Mouse (Mus musculus) small intestine, adult 2 months (tissue): Measurements from ENCODE around the gene Cmtr1. TPM values are rescaled to one million over a fixed set of nuclear protein-coding genes. Genes with fewer than 3 reads are reported as not detected.

Source experiments
- H3K27ac ChIP-seq: fragments of 200-500 bp; 2 replicates; pipeline ENCODE4 v1.5.1; 2012; ENCODE audit warnings: low read depth, low read length, control low read depth, inconsistent platforms; ENCODE audit not compliant: insufficient read depth
- H3K27me3 ChIP-seq: fragments of 200-500 bp; 2 replicates; pipeline ENCODE4 v1.6.1; 2012; ENCODE audit warnings: mild to moderate bottlenecking, moderate library complexity, low read length, inconsistent platforms; ENCODE audit not compliant: control insufficient read depth, insufficient read depth
- H3K36me3 ChIP-seq: fragments of 200-500 bp; 2 replicates; pipeline ENCODE4 v1.6.1; 2012; ENCODE audit warnings: mild to moderate bottlenecking, low read length, control low read depth, inconsistent platforms; ENCODE audit not compliant: control insufficient read depth, insufficient read depth
- H3K4me1 ChIP-seq: fragments of 200-500 bp; 2 replicates; pipeline ENCODE4 v1.6.1; 2012; ENCODE audit warnings: low read length, inconsistent platforms, mixed read lengths; ENCODE audit not compliant: control insufficient read depth, insufficient read depth, insufficient read length
- H3K4me3 ChIP-seq: fragments of 200-500 bp; 2 replicates; pipeline ENCODE4 v1.5.1; 2012; ENCODE audit warnings: low read depth, mild to moderate bottlenecking, control low read depth, inconsistent platforms, low read length, moderate library complexity
- CTCF ChIP-seq: fragments of 200-500 bp; IDR thresholded peaks from 2 replicates; pipeline ENCODE4 v1.5.1; 2012; ENCODE audit warnings: low read depth, mild to moderate bottlenecking, control low read depth, inconsistent platforms, low read length, moderate library complexity, mixed read lengths; ENCODE audit not compliant: insufficient replicate concordance, insufficient read length; ENCODE audit errors: extremely low read depth
- POLR2A ChIP-seq: fragments of 200-500 bp; IDR thresholded peaks from 2 replicates; pipeline ENCODE4 v1.6.1; 2012; ENCODE audit warnings: low read depth, mild to moderate bottlenecking, control low read depth, inconsistent platforms, low read length, moderate library complexity
- WGBS: fragments of 180-500 bp; shearing (Covaris S2); methylation state at CpG from one replicate; pipeline ENCODE4 v1.1.7; 2018; 5-methylcytosine and 5-hydroxymethylcytosine counted together
- polyA plus RNA-seq: library from polyadenylated mRNA; depleted of rRNA; stranded (reverse); fragments of >200 nt; gene quantifications from 2 replicates; pipeline ENCODE4 v1.2.3, GENCODE M21; 2012

Gene Cmtr1
- polyA plus RNA-seq, 1 experiment = 11.7 TPM

GRCm38 (mm10) chr17:29716732-29717445, 56.5 kb downstream of the Cmtr1 start, which contains the start of gene Ccdc167:
TSS of gene Ccdc167 (minus strand) at chr17:29717044.
- H3K4me1 ChIP-seq = peaks cover 7% of the 10 kb centered on the region; the same call in 1 of the 2 replicates
- WGBS = 5% methylated on average over 41 of the region's 41 CpGs
- no peaks in the 10 kb centered on the region for H3K36me3 ChIP-seq
- TF ChIP-seq CTCF = no peak
- TF ChIP-seq POLR2A = peak; percentile 58; the same call in 1 of the 2 replicates
- H3K27me3 ChIP-seq = no peaks in the 10 kb centered on the region
- peak within 1 kb of the TSS; percentile 91 for H3K4me3 ChIP-seq
- H3K27ac ChIP-seq = no peak within 1 kb of the TSS

GRCm38 (mm10) chr17:29718660-29719059, 58.3 kb downstream of the Cmtr1 start:
- no peaks in the 10 kb centered on the region for H3K36me3 ChIP-seq

GRCm38 (mm10) chr17:29719628-29720575, 59.5 kb downstream of the Cmtr1 start:
- Histone ChIP-seq H3K4me3 (no peak overlapping the region), H3K27me3 (no peaks in the 10 kb centered on the region), H3K36me3 (no peaks in the 10 kb centered on the region), H3K27ac (no peak overlapping the region), H3K4me1 (peaks cover 7% of the 10 kb centered on the region; the same call in 1 of the 2 replicates)
- TF ChIP-seq POLR2A = no peak
- TF ChIP-seq CTCF = no peak
- WGBS = 74% methylated on average over 13 of the region's 13 CpGs

More at GRCm38 (mm10) chr17:29718660-29719059, 58.3 kb downstream of the Cmtr1 start:
- TF ChIP-seq CTCF (no peak), POLR2A (no peak)
- no peak overlapping the region for H3K4me3 ChIP-seq
- peaks cover 7% of the 10 kb centered on the region; the same call in 1 of the 2 replicates for H3K4me1 ChIP-seq
- WGBS = 86% methylated on average over 8 of the region's 8 CpGs
- no peak overlapping the region for H3K27ac ChIP-seq
- H3K27me3 ChIP-seq = no peaks in the 10 kb centered on the region

- no peak overlapping the region for H3K27ac ChIP-seq
- no peak for TF ChIP-seq CTCF
- TF ChIP-seq POLR2A = no peak
- no peak overlapping the region for H3K4me3 ChIP-seq
- WGBS = 68% methylated on average over 11 of the region's 11 CpGs
- no peaks in the 10 kb centered on the region for H3K36me3 ChIP-seq
- H3K4me1 ChIP-seq = peaks cover 7% of the 10 kb centered on the region; the same call in 1 of the 2 replicates
- H3K27me3 ChIP-seq = no peaks in the 10 kb centered on the region
These were observed 60.5 kb downstream of the Cmtr1 start for GRCm38 (mm10) chr17:29720755-29721365.

GRCm38 (mm10) chr17:29724610-29725009, 64.2 kb downstream of the Cmtr1 start:
- Histone ChIP-seq H3K36me3 (no peaks in the 10 kb centered on the region), H3K27ac (no peak overlapping the region), H3K27me3 (no peaks in the 10 kb centered on the region), H3K4me3 (no peak overlapping the region), H3K4me1 (no peaks in the 10 kb centered on the region)
- 56% methylated on average over 6 of the region's 6 CpGs for WGBS
- TF ChIP-seq POLR2A (no peak), CTCF (no peak)

GRCm38 (mm10) chr17:29725027-29725620, 64.7 kb downstream of the Cmtr1 start:
- H3K27ac ChIP-seq = no peak overlapping the region
- no peak overlapping the region for H3K4me3 ChIP-seq
- TF ChIP-seq POLR2A = no peak
- TF ChIP-seq CTCF = no peak
- H3K36me3 ChIP-seq = no peaks in the 10 kb centered on the region
- no peaks in the 10 kb centered on the region for H3K27me3 ChIP-seq
- no peaks in the 10 kb centered on the region for H3K4me1 ChIP-seq
- WGBS = 57% methylated on average over 6 of the region's 6 CpGs
